Mouse (Mus musculus): ENCODE results near the gene Galnt7. TPM values are rescaled to one million over a fixed set of nuclear protein-coding genes. Genes with fewer than 3 reads are reported as not detected.
A peak's percentile ranks its signal among the peaks of the same experiment; 100 is the strongest.

Galnt7 gene
- polyA plus RNA-seq (2015; fragmentation: Nextera tagmentation; extraction: Ambion mirVana), result 8.9 and 9.7 TPM in 2 replicates

GRCm38 (mm10) chr8:57652456-57653055, at the start of gene Galnt7:
Gene Galnt7 (minus strand): TSS chr8:57653032.
- ATAC-seq (replicated peaks), result peak; percentile 92
- H3K9me3 ChIP-seq, result no peaks in the 10 kb centered on the region
- H3K4me2 ChIP-seq, result peak within 1 kb of the TSS; percentile 88
- H3K4me3 ChIP-seq, result peak within 1 kb of the TSS; percentile 94
- H3K27me3 ChIP-seq (replicated peaks), result 0 out of 2 replicates have a peak, but pooled peaks cover 3% of the 10 kb centered on the region
- H3K36me3 ChIP-seq (replicated peaks), result no peaks in the 10 kb centered on the region
- H3K9ac ChIP-seq, result peak within 1 kb of the TSS; percentile 88
- peaks cover 13% of the 10 kb centered on the region for H3K4me1 ChIP-seq
- H3K27ac ChIP-seq, result peak within 1 kb of the TSS; percentile 88
- WGBS, result under 1% methylated on average over 56 of the region's 74 CpGs

- peak; percentile 45; the same call in 1 of the 2 replicates for ATAC-seq (replicated peaks)
- Histone ChIP-seq H3K4me2 (no peak overlapping the region), H3K36me3 (replicated peaks) (no peaks in the 10 kb centered on the region), H3K4me1 (peaks cover 6% of the 10 kb centered on the region; the same call in 1 of the 2 replicates), H3K27ac (no peak overlapping the region), H3K9ac (no peak overlapping the region), H3K9me3 (no peaks in the 10 kb centered on the region), H3K27me3 (replicated peaks) (no peaks in the 10 kb centered on the region), H3K4me3 (no peak overlapping the region)
- 37% methylated on average over 7 of the region's 7 CpGs for WGBS
These were observed 35.8 kb upstream of the Galnt7 start for GRCm38 (mm10) chr8:57688633-57689032.

GRCm38 (mm10) chr8:57685803-57686202, 33.0 kb upstream of the Galnt7 start:
- Histone ChIP-seq H3K27me3 (replicated peaks) (no peaks in the 10 kb centered on the region), H3K4me2 (no peak overlapping the region), H3K36me3 (replicated peaks) (no peaks in the 10 kb centered on the region), H3K4me1 (peaks cover 6% of the 10 kb centered on the region; the same call in 1 of the 2 replicates), H3K9me3 (no peaks in the 10 kb centered on the region), H3K9ac (no peak overlapping the region), H3K4me3 (no peak overlapping the region), H3K27ac (no peak overlapping the region)
- WGBS, result 67% methylated on average over 3 of the region's 3 CpGs
- ATAC-seq (replicated peaks), result peak; percentile 35; the same call in 1 of the 2 replicates

- Histone ChIP-seq H3K27me3 (replicated peaks) (no peaks in the 10 kb centered on the region), H3K27ac (no peak overlapping the region), H3K36me3 (replicated peaks) (no peaks in the 10 kb centered on the region), H3K4me1 (no peaks in the 10 kb centered on the region), H3K9me3 (no peaks in the 10 kb centered on the region), H3K4me3 (no peak overlapping the region), H3K9ac (no peak overlapping the region), H3K4me2 (no peak overlapping the region)
- ATAC-seq (replicated peaks), result no peak
- 67% methylated on average over 5 of the region's 5 CpGs for WGBS
These were observed 27.2 kb upstream of the Galnt7 start for GRCm38 (mm10) chr8:57680044-57680443.

GRCm38 (mm10) chr8:57664121-57664520, 11.3 kb upstream of the Galnt7 start:
- no peak for ATAC-seq (replicated peaks)
- Histone ChIP-seq H3K4me1 (no peaks in the 10 kb centered on the region), H3K27me3 (replicated peaks) (no peaks in the 10 kb centered on the region), H3K4me2 (no peak overlapping the region), H3K9me3 (no peaks in the 10 kb centered on the region), H3K27ac (no peak overlapping the region), H3K4me3 (no peak overlapping the region), H3K36me3 (replicated peaks) (no peaks in the 10 kb centered on the region), H3K9ac (no peak overlapping the region)
- WGBS, result 95% methylated on average over 2 of the region's 2 CpGs

GRCm38 (mm10) chr8:57660019-57660418, 7.2 kb upstream of the Galnt7 start:
- ATAC-seq (replicated peaks), result no peak
- H3K4me1 ChIP-seq, result no peaks in the 10 kb centered on the region
- H3K9ac ChIP-seq, result no peak overlapping the region
- 87% methylated on average over 2 of the region's 2 CpGs for WGBS
- H3K27ac ChIP-seq, result no peak overlapping the region
- H3K4me2 ChIP-seq, result no peak overlapping the region
- no peaks in the 10 kb centered on the region for H3K36me3 ChIP-seq (replicated peaks)
- H3K4me3 ChIP-seq, result no peak overlapping the region
- no peaks in the 10 kb centered on the region for H3K9me3 ChIP-seq
- H3K27me3 ChIP-seq (replicated peaks), result no peaks in the 10 kb centered on the region

GRCm38 (mm10) chr8:57656446-57656845, 3.6 kb upstream of the Galnt7 start:
- peaks cover 8% of the 10 kb centered on the region; the same call in 1 of the 2 replicates for H3K4me1 ChIP-seq
- H3K27ac ChIP-seq, result no peak overlapping the region
- 43% methylated on average over 6 of the region's 6 CpGs for WGBS
- no peak overlapping the region for H3K9ac ChIP-seq
- H3K36me3 ChIP-seq (replicated peaks), result no peaks in the 10 kb centered on the region
- no peaks in the 10 kb centered on the region for H3K27me3 ChIP-seq (replicated peaks)
- no peak overlapping the region for H3K4me2 ChIP-seq
- ATAC-seq (replicated peaks), result no peak
- no peaks in the 10 kb centered on the region for H3K9me3 ChIP-seq
- H3K4me3 ChIP-seq, result no peak overlapping the region

GRCm38 (mm10) chr8:57654146-57654545, 1.3 kb upstream of the Galnt7 start:
- H3K9me3 ChIP-seq, result no peaks in the 10 kb centered on the region
- no peak overlapping the region for H3K4me3 ChIP-seq
- ATAC-seq (replicated peaks), result no peak
- no peak overlapping the region for H3K9ac ChIP-seq
- H3K27me3 ChIP-seq (replicated peaks), result 0 out of 2 replicates have a peak, but pooled peaks cover 3% of the 10 kb centered on the region
- no peaks in the 10 kb centered on the region for H3K36me3 ChIP-seq (replicated peaks)
- H3K4me2 ChIP-seq, result 0 out of 2 replicates have a peak overlapping the region, but pooled peaks have one; percentile 88
- no peak overlapping the region for H3K27ac ChIP-seq
- H3K4me1 ChIP-seq, result peaks cover 13% of the 10 kb centered on the region
- WGBS, result 86% methylated on average over 7 of the region's 7 CpGs

GRCm38 (mm10) chr8:57653768-57654125, 915 bp upstream of the Galnt7 start:
- H3K9ac ChIP-seq, result no peak overlapping the region
- WGBS, result 19% methylated on average over 7 of the region's 7 CpGs
- peak overlapping the region; percentile 88 for H3K4me2 ChIP-seq
- 0 out of 2 replicates have a peak overlapping the region, but pooled peaks have one; percentile 9 for H3K27ac ChIP-seq
- no peaks in the 10 kb centered on the region for H3K36me3 ChIP-seq (replicated peaks)
- H3K4me1 ChIP-seq, result peaks cover 13% of the 10 kb centered on the region
- ATAC-seq (replicated peaks), result no peak
- H3K9me3 ChIP-seq, result no peaks in the 10 kb centered on the region
- H3K4me3 ChIP-seq, result peak overlapping the region; percentile 94
- 0 out of 2 replicates have a peak, but pooled peaks cover 3% of the 10 kb centered on the region for H3K27me3 ChIP-seq (replicated peaks)

GRCm38 (mm10) chr8:57653056-57653767, 380 bp upstream of the Galnt7 start:
- Histone ChIP-seq H3K27me3 (replicated peaks) (0 out of 2 replicates have a peak, but pooled peaks cover 3% of the 10 kb centered on the region), H3K27ac (peak overlapping the region; percentile 88; the same call in 1 of the 2 replicates), H3K36me3 (replicated peaks) (no peaks in the 10 kb centered on the region), H3K9ac (peak overlapping the region; percentile 88; the same call in 1 of the 2 replicates), H3K4me1 (peaks cover 13% of the 10 kb centered on the region), H3K4me3 (peak overlapping the region; percentile 94), H3K4me2 (peak overlapping the region; percentile 88), H3K9me3 (no peaks in the 10 kb centered on the region)
- peak; percentile 81 for ATAC-seq (replicated peaks)
- 1% methylated on average over 24 of the region's 38 CpGs for WGBS

- Histone ChIP-seq H3K27ac (peak overlapping the region; percentile 88), H3K27me3 (replicated peaks) (0 out of 2 replicates have a peak, but pooled peaks cover 3% of the 10 kb centered on the region), H3K9me3 (no peaks in the 10 kb centered on the region), H3K36me3 (replicated peaks) (no peaks in the 10 kb centered on the region), H3K9ac (peak overlapping the region; percentile 88), H3K4me1 (peaks cover 13% of the 10 kb centered on the region), H3K4me2 (peak overlapping the region; percentile 88), H3K4me3 (peak overlapping the region; percentile 94)
- ATAC-seq (replicated peaks), result peak; percentile 82
- WGBS, result under 1% methylated on average over 81 of the region's 91 CpGs
These were observed 960 bp downstream of the Galnt7 start for GRCm38 (mm10) chr8:57651689-57652455.

GRCm38 (mm10) chr8:57651357-57651688, 1.5 kb downstream of the Galnt7 start:
- peak overlapping the region; percentile 88 for H3K9ac ChIP-seq
- H3K27me3 ChIP-seq (replicated peaks), result 0 out of 2 replicates have a peak, but pooled peaks cover 3% of the 10 kb centered on the region
- H3K36me3 ChIP-seq (replicated peaks), result no peaks in the 10 kb centered on the region
- under 1% methylated on average over 8 of the region's 8 CpGs for WGBS
- peaks cover 13% of the 10 kb centered on the region for H3K4me1 ChIP-seq
- ATAC-seq (replicated peaks), result no peak; the same call in 1 of the 2 replicates
- H3K4me3 ChIP-seq, result peak overlapping the region; percentile 94
- no peaks in the 10 kb centered on the region for H3K9me3 ChIP-seq
- H3K27ac ChIP-seq, result peak overlapping the region; percentile 88
- peak overlapping the region; percentile 88 for H3K4me2 ChIP-seq

Measured in midbrain, embryonic 15.5 days (tissue).